Mouse (Mus musculus) forebrain, postnatal 0 days (tissue): Measurements from ENCODE around the gene Tbc1d14. TPM values are rescaled to one million over a fixed set of nuclear protein-coding genes. Genes with fewer than 3 reads are reported as not detected.

Experiments used
- ATAC-seq: fragments of 200-750 bp; cut with Nextera tagmentation; 2 replicates; pipeline ENCODE4 v1.8.0; 2017; ENCODE audit warnings: mild to moderate bottlenecking, moderate library complexity
- DNase-seq: peaks from one replicate; pipeline ENCODE4 v3.0.0-alpha.2; 2015
- H3K27ac ChIP-seq: fragments of 300-500 bp; sonication (generic); 2 replicates; pipeline ENCODE4 v1.5.1; 2014; ENCODE audit warnings: low read depth, mild to moderate bottlenecking, antibody characterized with exemption, low read length, moderate library complexity, mixed read lengths
- H3K27me3 ChIP-seq: fragments of 300-500 bp; sonication (generic); 2 replicates; pipeline ENCODE4 v1.6.1; 2014; ENCODE audit warnings: mild to moderate bottlenecking, low read length, mixed read lengths; ENCODE audit not compliant: insufficient read depth
- H3K36me3 ChIP-seq: fragments of 300-500 bp; sonication (generic); 2 replicates; pipeline ENCODE4 v1.6.1; 2014; ENCODE audit warnings: mild to moderate bottlenecking, moderate library complexity; ENCODE audit not compliant: insufficient read depth
- H3K4me1 ChIP-seq: fragments of 300-500 bp; sonication (generic); 2 replicates; pipeline ENCODE4 v1.6.1; 2014; ENCODE audit warnings: antibody characterized with exemption; ENCODE audit not compliant: insufficient read depth
- H3K4me2 ChIP-seq: fragments of 300-500 bp; sonication (generic); 2 replicates; pipeline ENCODE4 v1.6.1; 2014; ENCODE audit warnings: low read depth, mild to moderate bottlenecking, moderate library complexity
- H3K4me3 ChIP-seq: fragments of 300-500 bp; sonication (generic); 2 replicates; pipeline ENCODE4 v1.5.1; 2014; ENCODE audit warnings: low read depth, low read length, mixed read lengths
- H3K9ac ChIP-seq: fragments of 300-500 bp; sonication (generic); 2 replicates; pipeline ENCODE4 v1.6.1; 2014; ENCODE audit warnings: mild to moderate bottlenecking
- H3K9me3 ChIP-seq: fragments of 300-500 bp; sonication (generic); 2 replicates; pipeline ENCODE4 v1.6.1; 2016; ENCODE audit warnings: low read length
- CTCF ChIP-seq: sonication (generic); IDR thresholded peaks from 2 replicates; pipeline ENCODE4 v1.5.1; 2016; ENCODE audit warnings: antibody characterized with exemption, control low read depth, low read depth
- WGBS: fragments of 180-500 bp; shearing (Covaris S2); extraction: QIAGEN DNeasy Blood & Tissue Kit; methylation state at CpG from one replicate; pipeline ENCODE4 v1.1.7; 2014; 5-methylcytosine and 5-hydroxymethylcytosine counted together
- polyA plus RNA-seq: library from polyadenylated mRNA; unstranded; fragments of >200 nt; fragmentation: Nextera tagmentation; extraction: Ambion mirVana; gene quantifications from 2 replicates; pipeline ENCODE4 v1.2.1, GENCODE M21; 2015
- total RNA-seq: library from RNA; depleted of rRNA; stranded (reverse); fragments of >200 nt; gene quantifications from 2 replicates; pipeline ENCODE4 v1.2.3, GENCODE M21; 2014

Gene Tbc1d14
- total and polyA plus RNA-seq, 2 experiments from 2014 or later: 29.0 to 74.1 TPM

- Histone ChIP-seq H3K27me3 (no peaks in the 10 kb centered on the region), H3K27ac (no peak overlapping the region), H3K9ac (no peak overlapping the region), H3K4me3 (no peak overlapping the region), H3K4me1 (peaks cover 5% of the 10 kb centered on the region; the same call in 1 of the 2 replicates), H3K4me2 (no peak overlapping the region), H3K36me3 (peaks cover 31% of the 10 kb centered on the region), H3K9me3 (no peaks in the 10 kb centered on the region)
- DNase-seq: peak; percentile 38
- WGBS: 44% methylated on average over 2 of the region's 2 CpGs
- no peak for ATAC-seq
- TF ChIP-seq CTCF: peak; percentile 68
Measured at GRCm38 (mm10) chr5:36489225-36489624, 103.9 kb downstream of the Tbc1d14 start.

- H3K9me3 ChIP-seq: no peaks in the 10 kb centered on the region
- H3K4me2 ChIP-seq: peak overlapping the region; percentile 94
- H3K36me3 ChIP-seq: no peaks in the 10 kb centered on the region
- H3K4me1 ChIP-seq: peaks cover 21% of the 10 kb centered on the region
- no peak overlapping the region for H3K9ac ChIP-seq
- H3K4me3 ChIP-seq: peak overlapping the region; percentile 72; the same call in 1 of the 2 replicates
- no peak overlapping the region for H3K27ac ChIP-seq
- no peak for ATAC-seq
- WGBS: 53% methylated on average over 19 of the region's 19 CpGs
- no peak for DNase-seq
- TF ChIP-seq CTCF: no peak
- H3K27me3 ChIP-seq: no peaks in the 10 kb centered on the region
Measured at GRCm38 (mm10) chr5:36485306-36485705, 107.8 kb downstream of the Tbc1d14 start.

- TF ChIP-seq CTCF: peak; percentile 67
- peaks cover 21% of the 10 kb centered on the region for H3K4me1 ChIP-seq
- H3K9ac ChIP-seq: peak within 1 kb of the TSS; percentile 67
- H3K36me3 ChIP-seq: no peaks in the 10 kb centered on the region
- H3K9me3 ChIP-seq: no peaks in the 10 kb centered on the region
- ATAC-seq (peak; percentile 98), DNase-seq (peak; percentile 99)
- peak within 1 kb of the TSS; percentile 77 for H3K27ac ChIP-seq
- peak within 1 kb of the TSS; percentile 72 for H3K4me3 ChIP-seq
- H3K4me2 ChIP-seq: peak within 1 kb of the TSS; percentile 94
- no peaks in the 10 kb centered on the region for H3K27me3 ChIP-seq
- under 1% methylated on average over 84 of the region's 97 CpGs for WGBS
Measured at GRCm38 (mm10) chr5:36484171-36484990, 108.7 kb downstream of the Tbc1d14 start, which contains the start of the genes Tada2b and Ccdc96. Gene Tada2b (minus strand): TSS chr5:36484285. Gene Ccdc96 (plus strand): TSS chr5:36484588.

- no peaks in the 10 kb centered on the region for H3K9me3 ChIP-seq
- no peaks in the 10 kb centered on the region for H3K27me3 ChIP-seq
- H3K4me3 ChIP-seq: peak overlapping the region; percentile 72
- ATAC-seq (peak; percentile 34), DNase-seq (peak; percentile 51)
- peak overlapping the region; percentile 85 for H3K4me2 ChIP-seq
- H3K27ac ChIP-seq: peak overlapping the region; percentile 77
- H3K36me3 ChIP-seq: no peaks in the 10 kb centered on the region
- peak overlapping the region; percentile 67 for H3K9ac ChIP-seq
- no peak for TF ChIP-seq CTCF
- 2% methylated on average over 58 of the region's 58 CpGs for WGBS
- H3K4me1 ChIP-seq: peaks cover 21% of the 10 kb centered on the region
Measured at GRCm38 (mm10) chr5:36483203-36484101, 109.6 kb downstream of the Tbc1d14 start.

- Histone ChIP-seq H3K36me3 (0 out of 2 replicates have a peak, but pooled peaks cover 3% of the 10 kb centered on the region), H3K27ac (no peak overlapping the region), H3K9me3 (no peaks in the 10 kb centered on the region), H3K4me3 (no peak overlapping the region), H3K4me2 (no peak overlapping the region), H3K4me1 (peaks cover 21% of the 10 kb centered on the region), H3K27me3 (no peaks in the 10 kb centered on the region), H3K9ac (no peak overlapping the region)
- ATAC-seq: no peak
- WGBS: 81% methylated on average over 1 of the region's 1 CpGs
- TF ChIP-seq CTCF: peak; percentile 48
- no peak for DNase-seq
Measured at GRCm38 (mm10) chr5:36481114-36481513, 112.0 kb downstream of the Tbc1d14 start.

GRCm38 (mm10) chr5:36480398-36480797 lies 112.7 kb downstream of the Tbc1d14 start:
- Histone ChIP-seq H3K4me2 (no peak overlapping the region), H3K9me3 (no peaks in the 10 kb centered on the region), H3K4me3 (no peak overlapping the region), H3K9ac (no peak overlapping the region), H3K36me3 (peaks cover 5% of the 10 kb centered on the region), H3K4me1 (peaks cover 21% of the 10 kb centered on the region), H3K27me3 (no peaks in the 10 kb centered on the region), H3K27ac (no peak overlapping the region)
- ATAC-seq: no peak
- no peak for DNase-seq
- no peak for TF ChIP-seq CTCF
- WGBS: 91% methylated on average over 4 of the region's 4 CpGs
